Mouse (Mus musculus): ENCODE results near the gene Gm17304. TPM values are rescaled to one million over a fixed set of nuclear protein-coding genes. Genes with fewer than 3 reads are reported as not detected.

The Gm17304 gene
- polyA plus RNA-seq, 1 experiment from 2014 or later: not detected

Other genes with a start within 250 kb of the Gm17304 start
- not detected in 2 replicates for gene Barhl2, start 150.9 kb upstream of the Gm17304 start, polyA plus RNA-seq (2015; fragmentation: Nextera tagmentation; extraction: Ambion mirVana)
- 38.5 and 48.7 TPM in 2 replicates for gene Zfp644, start 88.2 kb downstream of the Gm17304 start, polyA plus RNA-seq (2015; fragmentation: Nextera tagmentation; extraction: Ambion mirVana)

Measured in heart, embryonic 13.5 days (tissue).